Mouse (Mus musculus) testis, adult 2 months (tissue): ENCODE measurements around the gene Pkd1l2.

Experiments used
- CTCF ChIP-seq: fragments of 200-500 bp; IDR thresholded peaks from 2 replicates; pipeline ENCODE4 v1.5.1; 2012; ENCODE audit warnings: low read depth, mild to moderate bottlenecking, inconsistent platforms, low read length, moderate library complexity; ENCODE audit not compliant: control insufficient read depth, insufficient read depth, insufficient replicate concordance
- POLR2A ChIP-seq: fragments of 200-500 bp; IDR thresholded peaks from 2 replicates; pipeline ENCODE4 v1.6.1; 2012; ENCODE audit warnings: low read depth, mild to moderate bottlenecking, inconsistent platforms, low read length, moderate library complexity; ENCODE audit not compliant: control insufficient read depth

DNA sequence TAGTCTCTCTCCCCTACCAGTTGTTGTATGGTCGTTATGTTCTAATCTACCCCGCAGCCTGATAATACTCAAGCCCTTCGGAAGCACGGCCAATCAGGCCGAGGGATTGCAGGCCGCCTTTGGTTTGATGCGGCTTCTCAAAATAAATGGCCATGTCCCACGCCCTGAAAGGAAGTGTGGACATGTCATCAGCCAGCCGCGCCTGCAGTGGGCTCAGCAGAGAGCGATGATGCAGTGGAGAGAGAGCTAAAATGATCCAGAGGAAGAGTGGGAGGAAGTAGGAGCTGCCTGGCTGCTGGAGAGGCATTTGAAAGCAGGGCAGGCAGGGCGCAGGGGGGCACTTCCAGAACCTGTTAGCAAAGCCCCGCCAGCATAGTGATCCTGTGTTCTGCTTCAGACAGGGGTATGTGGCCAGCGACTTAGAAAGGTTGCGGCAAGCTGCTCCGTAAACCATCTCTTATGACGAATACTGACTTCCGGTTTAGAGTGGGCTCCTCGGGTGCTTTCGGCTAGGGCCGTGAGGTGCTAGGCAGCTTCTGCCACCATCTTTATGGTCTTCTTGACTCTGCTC lies 135.9 kb downstream of the Pkd1l2 start:
- TF ChIP-seq POLR2A (no peak), CTCF (no peak)
